ENCODE assay signal across 16 mouse cellular contexts in genomic region chr4:134764333-134764732, GRCm38 (mm10). TPM values are rescaled to one million over a fixed set of nuclear protein-coding genes. Genes with fewer than 3 reads are reported as not detected.
A peak's percentile ranks its signal among the peaks of the same experiment; 100 is the strongest.
DNase-seq lines count a peak whose midpoint lies in the region; ATAC-seq and TF ChIP-seq lines count a peak whose summit lies in the region.
"Had no signal": no experiment of that assay in that cellular context is flagged by ENCODE, and none has a peak within 500 bp of the region (broad histone marks: within the 10 kb centered on the region; RNA-seq: fewer than 3 reads in every experiment).

No protein-coding gene starts in this region.

- H3K9ac ChIP-seq in lung, embryonic 16.5 days (ENCODE audit: low read length) = 0 out of 2 replicates have a peak overlapping the region, but pooled peaks have one; percentile 14
- H3K9ac ChIP-seq in liver, embryonic 12.5 days = peak overlapping the region; percentile 95
- no peak overlapping the region for H3K9ac ChIP-seq in stomach, postnatal 0 days (ENCODE audit: low read length)
- H3K9ac ChIP-seq: embryonic facial prominence, embryonic 15.5 days; limb, embryonic 13.5 days; neural tube, embryonic 13.5 days had no signal

- TF ChIP-seq EP300 in stomach, postnatal 0 days (optimal IDR thresholded peaks at IDR 0.05) = no peak

- H3K27me3 ChIP-seq in lung, embryonic 16.5 days (ENCODE audit: control insufficient read depth, insufficient read depth, low read depth, low read length) = no peaks in the 10 kb centered on the region
- H3K27me3 ChIP-seq in liver, embryonic 12.5 days (replicated peaks) = 0 out of 2 replicates have a peak, but pooled peaks cover 3% of the 10 kb centered on the region
- no peaks in the 10 kb centered on the region for H3K27me3 ChIP-seq in stomach, postnatal 0 days (ENCODE audit: control insufficient read depth, insufficient read depth, low read length)
- H3K27me3 ChIP-seq: embryonic facial prominence, embryonic 15.5 days had no signal

- TF ChIP-seq CTCF in stomach, postnatal 0 days (IDR thresholded peaks at IDR 0.05; ENCODE audit: low read depth) = no peak

- H3K4me3 ChIP-seq in lung, embryonic 16.5 days (ENCODE audit: low read length) = no peak overlapping the region
- peak overlapping the region; percentile 87; the same call in 1 of the 2 replicates for H3K4me3 ChIP-seq in liver, embryonic 12.5 days
- H3K4me3 ChIP-seq in stomach, postnatal 0 days (ENCODE audit: low read depth, low read length) = no peak overlapping the region
- H3K4me3 ChIP-seq: embryonic facial prominence, embryonic 15.5 days; limb, embryonic 13.5 days; neural tube, embryonic 13.5 days had no signal

- no peaks in the 10 kb centered on the region for H3K36me3 ChIP-seq in lung, embryonic 16.5 days (ENCODE audit: control insufficient read depth, insufficient read depth, low read length)
- H3K36me3 ChIP-seq in liver, embryonic 12.5 days = peaks cover 3% of the 10 kb centered on the region; the same call in 1 of the 2 replicates
- H3K36me3 ChIP-seq in stomach, postnatal 0 days (ENCODE audit: control insufficient read depth, insufficient read depth, low read length) = no peaks in the 10 kb centered on the region
- H3K36me3 ChIP-seq: embryonic facial prominence, embryonic 15.5 days; limb, embryonic 13.5 days; neural tube, embryonic 13.5 days had no signal

- H3K9me3 ChIP-seq in lung, embryonic 16.5 days (ENCODE audit: control insufficient read depth, low read length) = no peaks in the 10 kb centered on the region
- no peaks in the 10 kb centered on the region for H3K9me3 ChIP-seq in liver, embryonic 12.5 days (replicated peaks)
- no peaks in the 10 kb centered on the region for H3K9me3 ChIP-seq in stomach, postnatal 0 days (ENCODE audit: control insufficient read depth, low read length)
- H3K9me3 ChIP-seq: embryonic facial prominence, embryonic 15.5 days; limb, embryonic 13.5 days; neural tube, embryonic 13.5 days had no signal

- 0 out of 2 replicates have a peak overlapping the region, but pooled peaks have one; percentile 23 for H3K27ac ChIP-seq in lung, embryonic 16.5 days (ENCODE audit: low read length)
- peak overlapping the region; percentile 90 for H3K27ac ChIP-seq in liver, embryonic 12.5 days
- H3K27ac ChIP-seq in stomach, postnatal 0 days (replicated peaks) = 0 out of 2 replicates have a peak overlapping the region, but pooled peaks have one; percentile 1
- H3K27ac ChIP-seq: embryonic facial prominence, embryonic 15.5 days; limb, embryonic 13.5 days; neural tube, embryonic 13.5 days had no signal

- WGBS in lung, embryonic 16.5 days = 32% methylated on average over 3 of the region's 3 CpGs
- 11% methylated on average over 3 of the region's 3 CpGs for WGBS in liver, embryonic 12.5 days (ENCODE audit: insufficient replicate concordance)
- 41% methylated on average over 3 of the region's 3 CpGs for WGBS in stomach, postnatal 0 days

- no peak for ATAC-seq in lung, embryonic 16.5 days (ENCODE audit: low read depth)
- ATAC-seq in common myeloid progenitor, adult 5-6 weeks (replicated peaks; ENCODE audit: low read depth, poor library complexity, severe bottlenecking) = 0 out of 2 replicates have a peak, but pooled peaks have one; percentile 3
- peak; percentile 27; the same call in 1 of the 2 replicates for ATAC-seq in liver, embryonic 12.5 days
- ATAC-seq in stomach, postnatal 0 days (ENCODE audit: low FRiP score, low TSS enrichment) = no peak
- ATAC-seq: hindbrain, embryonic 16.5 days; midbrain, embryonic 16.5 days had no signal

- H3K4me2 ChIP-seq in lung, embryonic 16.5 days (ENCODE audit: low read depth, low read length) = no peak overlapping the region
- peak overlapping the region; percentile 94 for H3K4me2 ChIP-seq in liver, embryonic 12.5 days
- H3K4me2 ChIP-seq in stomach, postnatal 0 days (replicated peaks; ENCODE audit: low read depth) = no peak overlapping the region
- H3K4me2 ChIP-seq: embryonic facial prominence, embryonic 15.5 days; limb, embryonic 13.5 days; neural tube, embryonic 13.5 days had no signal

- no peak for DNase-seq in lung, postnatal 10 days
- no peak for DNase-seq in stomach, postnatal 0 days (ENCODE audit: low spot score)
- DNase-seq in urinary bladder, adult 18-20 months (ENCODE audit: low spot score in 2 of 2) = no peak
- DNase-seq in thymus, postnatal 10 days (ENCODE audit: low spot score in 2 of 2) = no peak
- DNase-seq: cerebellum, postnatal 25 days; kidney, postnatal 25 days; layer of hippocampus, postnatal 36 days; right cerebral cortex, adult 18-20 months had no signal

- H3K4me1 ChIP-seq in lung, embryonic 16.5 days (replicated peaks; ENCODE audit: control insufficient read depth, insufficient read depth, low read length) = peaks cover 62% of the 10 kb centered on the region
- H3K4me1 ChIP-seq in liver, embryonic 12.5 days = peaks cover 88% of the 10 kb centered on the region
- peaks cover 19% of the 10 kb centered on the region for H3K4me1 ChIP-seq in stomach, postnatal 0 days (replicated peaks; ENCODE audit: control insufficient read depth, insufficient read depth)

RNA-seq across cellular contexts. Expression of gene Ldlrap1, which starts 3.5 kb away (rescaled TPM):
- polyA plus RNA-seq in lung, embryonic 16.5 days (2015; fragmentation: Nextera tagmentation; extraction: Ambion mirVana) = 25.2 and 27.7 TPM in 2 replicates
- total RNA-seq in common myeloid progenitor, adult 5-6 weeks (2017) = 8.7 and 9.6 TPM in 2 replicates
- polyA plus RNA-seq in liver, embryonic 12.5 days (2016; fragmentation: Nextera tagmentation; extraction: Ambion mirVana) = 26.4 and 28.2 TPM in 2 replicates
- 18.8 and 19.5 TPM in 2 replicates for polyA plus RNA-seq in stomach, postnatal 0 days (2015; fragmentation: Nextera tagmentation; extraction: Ambion mirVana)

Comparison
In these comparisons a context has a peak if more than half of its experiments do, and no peak if none do; other contexts are left out.
1. ATAC-seq: peak in common myeloid progenitor, adult 5-6 weeks (single experiment) and liver, embryonic 12.5 days (single experiment); none in lung, embryonic 16.5 days (single experiment) and stomach, postnatal 0 days (single experiment).
2. H3K27ac ChIP-seq: peak in every context shown above with its lines; median percentile 90 in liver, embryonic 12.5 days; 23 in lung, embryonic 16.5 days; 1 in stomach, postnatal 0 days.